Mouse (Mus musculus): ENCODE measurements around the gene Cmtr1.
A peak's percentile ranks its signal among the peaks of the same experiment; 100 is the strongest.
"Not testable (repeated sequence)": the region's sequence is repeated elsewhere in the genome, so short reads cannot be mapped to it uniquely, and the experiment has no call there.

The Cmtr1 gene

GRCm38 (mm10) chr17:29660076-29660761 lies at the start of gene Cmtr1:
Cmtr1 (plus strand) TSS chr17:29660595.
- DNase-seq, result peak; percentile 96 to 97

- not testable (repeated sequence) for DNase-seq
Observed at GRCm38 (mm10) chr17:29613453-29613852, 46.9 kb upstream of the Cmtr1 start.

GRCm38 (mm10) chr17:29614115-29615023 lies 46.0 kb upstream of the Cmtr1 start, which contains the start of the genes Rnf8 and Gm28043:
Rnf8 (plus strand) TSS chr17:29614790.
Gm28043 (plus strand) TSS chr17:29614876.
- DNase-seq, result peak; percentile 92 to 94

- DNase-seq, result no peak
Observed at GRCm38 (mm10) chr17:29615024-29615551, 45.3 kb upstream of the Cmtr1 start.

GRCm38 (mm10) chr17:29615616-29616015 lies 44.8 kb upstream of the Cmtr1 start:
- no peak for DNase-seq

- DNase-seq, result peak; percentile 51 to 68
Observed at GRCm38 (mm10) chr17:29619231-29619630, 41.2 kb upstream of the Cmtr1 start.

- DNase-seq, result no peak
Observed at GRCm38 (mm10) chr17:29623488-29623887, 36.9 kb upstream of the Cmtr1 start.

GRCm38 (mm10) chr17:29627285-29627684 lies 33.1 kb upstream of the Cmtr1 start:
- no peak for DNase-seq

- no peak for DNase-seq
Observed at GRCm38 (mm10) chr17:29628946-29629345, 31.4 kb upstream of the Cmtr1 start.

- DNase-seq, result no peak
Observed at GRCm38 (mm10) chr17:29629620-29630019, 30.8 kb upstream of the Cmtr1 start.

GRCm38 (mm10) chr17:29632312-29632711 lies 28.1 kb upstream of the Cmtr1 start:
- no peak for DNase-seq

- no peak for DNase-seq
Observed at GRCm38 (mm10) chr17:29635492-29635891, 24.9 kb upstream of the Cmtr1 start.

GRCm38 (mm10) chr17:29636118-29636517 lies 24.3 kb upstream of the Cmtr1 start:
- DNase-seq, result no peak

GRCm38 (mm10) chr17:29637377-29637776 lies 23.0 kb upstream of the Cmtr1 start:
- DNase-seq, result peak; percentile 17 to 26

GRCm38 (mm10) chr17:29637895-29638294 lies 22.5 kb upstream of the Cmtr1 start:
- peak in 1 of 2 experiments; percentile 23 for DNase-seq

- DNase-seq, result no peak
Observed at GRCm38 (mm10) chr17:29640971-29641370, 19.4 kb upstream of the Cmtr1 start.

- no peak for DNase-seq
Observed at GRCm38 (mm10) chr17:29642219-29642618, 18.2 kb upstream of the Cmtr1 start.

GRCm38 (mm10) chr17:29658249-29658648 lies 2.1 kb upstream of the Cmtr1 start:
- DNase-seq, result no peak

- peak in 1 of 2 experiments; percentile 14 for DNase-seq
Observed at GRCm38 (mm10) chr17:29660762-29661391, 482 bp downstream of the Cmtr1 start.

- no peak for DNase-seq
Observed at GRCm38 (mm10) chr17:29662145-29662544, 1.8 kb downstream of the Cmtr1 start.

GRCm38 (mm10) chr17:29668051-29668986 lies 7.9 kb downstream of the Cmtr1 start:
- no peak for DNase-seq

GRCm38 (mm10) chr17:29669030-29669429 lies 8.6 kb downstream of the Cmtr1 start:
- no peak for DNase-seq
